Comparison of ENCODE assay signal across 19 mouse cellular contexts in the genomic region with DNA sequence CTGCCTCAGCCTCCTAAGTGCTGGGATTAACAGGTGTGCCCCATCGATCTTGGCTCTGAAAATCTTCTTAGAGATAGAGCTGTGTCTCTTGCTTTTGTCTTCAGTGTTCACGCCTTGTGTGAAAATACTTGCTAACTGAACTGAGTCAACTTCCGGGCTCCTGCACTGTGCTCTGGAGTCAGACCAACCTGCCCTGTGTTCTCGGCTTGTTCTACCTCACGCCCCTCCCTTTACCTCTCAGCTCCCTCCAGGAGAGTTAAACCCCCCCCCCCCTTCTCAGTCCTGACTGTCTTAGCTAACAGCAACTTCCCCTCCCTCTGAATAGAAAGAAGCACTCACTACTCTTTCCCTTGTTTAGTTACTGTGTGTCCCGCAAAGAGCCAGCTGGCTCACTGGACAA. TPM values are rescaled to one million over a fixed set of nuclear protein-coding genes. Genes with fewer than 3 reads are reported as not detected.
"Had no signal": no experiment of that assay in that cellular context is flagged by ENCODE, and none has a peak within 500 bp of the region (broad histone marks: within the 10 kb centered on the region; RNA-seq: fewer than 3 reads in every experiment).

No protein-coding gene starts in this region.

- DNase-seq: kidney, adult 18-20 months; kidney, adult 9 months; kidney, postnatal 14 days; kidney, postnatal 4 days; liver; lung, adult 18-20 months; lung, postnatal 14 days; retina, postnatal 1 day; right cerebral cortex, postnatal 25 days; thymus, adult 2 months; thymus, postnatal 25 days had no signal

- ATAC-seq: intestine, embryonic 16.5 days; liver, embryonic 12.5 days; midbrain, embryonic 15.5 days had no signal

RNA-seq across cellular contexts. Expression of a gene that starts 22.8 kb away (rescaled TPM):
- total RNA-seq: megakaryocyte, adult 5-6 weeks; neutrophil, adult 5-6 weeks had no signal
- polyA plus RNA-seq: liver, embryonic 15.5 days had no signal

RNA-seq across cellular contexts. Expression of a gene that starts 47.2 kb away (rescaled TPM):
- polyA plus RNA-seq: liver, embryonic 12.5 days; liver, embryonic 15.5 days; macrophage; midbrain, embryonic 15.5 days; neural tube, embryonic 13.5 days had no signal
